Mouse (Mus musculus) spleen, adult 12 weeks (tissue): ENCODE measurements at regions not wholly inside any gene's neighbourhood (a gene's known extent, or its start where the extent isn't known, plus 50 kb on each side); places are given as distances from the start of the nearest gene placed in this dataset.

ENCODE experiments used
- DNase-seq: peaks from one replicate; pipeline ENCODE4 v3.0.0; 2022; ENCODE audit warnings: low spot score

DNA sequence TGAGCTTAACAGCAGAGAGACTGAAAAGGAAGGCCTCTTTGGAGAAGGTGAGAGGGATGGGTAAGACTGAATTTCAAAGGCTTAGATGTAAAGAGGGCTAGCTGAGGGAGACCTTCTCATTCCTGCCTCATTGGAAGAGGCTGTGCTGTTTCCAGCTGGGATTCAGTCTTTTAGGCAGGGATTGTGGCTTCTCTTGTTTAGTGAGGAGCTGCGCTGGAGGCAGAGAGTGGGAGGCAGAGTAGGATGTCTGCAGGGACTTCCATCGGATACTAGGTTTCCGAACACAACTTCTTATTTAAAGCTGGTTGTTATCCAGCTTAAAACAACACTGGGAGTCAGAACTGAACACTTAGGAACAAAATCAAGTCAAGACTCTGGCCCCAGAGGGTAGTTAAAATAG lies 194.8 kb upstream of the Ppargc1a start:
- no peak for DNase-seq

DNA sequence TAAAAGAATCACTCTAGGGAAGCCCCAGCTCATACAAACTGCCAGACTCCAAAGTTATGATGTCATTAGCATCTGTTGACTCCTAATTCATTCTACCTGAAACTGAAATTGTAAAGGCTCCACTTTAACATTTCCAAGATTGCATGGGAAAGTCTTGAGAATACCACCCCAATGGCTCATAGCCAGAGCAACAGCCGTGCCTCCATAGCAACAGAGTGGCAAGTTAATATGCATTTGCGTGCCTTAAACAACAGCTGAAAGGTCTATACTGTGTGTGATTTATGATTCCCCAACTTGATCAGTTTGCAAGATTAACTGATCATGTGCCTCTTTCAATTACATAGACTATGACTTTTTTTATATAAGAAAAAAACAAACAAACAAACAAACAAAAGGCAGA lies 190.8 kb upstream of the Ppargc1a start:
- no peak for DNase-seq

DNA sequence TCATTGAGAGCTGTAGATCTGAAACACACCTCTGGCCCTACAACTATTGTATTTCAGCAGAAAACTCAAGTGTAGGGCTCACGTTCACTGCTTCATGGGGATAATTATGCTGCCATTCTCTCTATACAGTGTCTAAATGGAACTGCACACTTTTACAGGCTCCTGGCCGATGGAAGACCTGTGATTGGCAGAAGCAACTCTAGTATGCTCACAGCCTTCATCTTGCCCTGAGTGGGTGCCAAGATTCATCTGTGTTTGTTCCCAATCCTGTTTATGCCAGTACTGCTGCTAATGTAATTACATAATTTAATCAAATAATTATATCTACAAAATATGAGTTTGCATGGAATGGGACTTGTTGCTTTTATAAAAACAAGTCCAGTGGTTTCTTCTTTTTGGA lies 190.3 kb upstream of the Ppargc1a start:
- DNase-seq: no peak

DNA sequence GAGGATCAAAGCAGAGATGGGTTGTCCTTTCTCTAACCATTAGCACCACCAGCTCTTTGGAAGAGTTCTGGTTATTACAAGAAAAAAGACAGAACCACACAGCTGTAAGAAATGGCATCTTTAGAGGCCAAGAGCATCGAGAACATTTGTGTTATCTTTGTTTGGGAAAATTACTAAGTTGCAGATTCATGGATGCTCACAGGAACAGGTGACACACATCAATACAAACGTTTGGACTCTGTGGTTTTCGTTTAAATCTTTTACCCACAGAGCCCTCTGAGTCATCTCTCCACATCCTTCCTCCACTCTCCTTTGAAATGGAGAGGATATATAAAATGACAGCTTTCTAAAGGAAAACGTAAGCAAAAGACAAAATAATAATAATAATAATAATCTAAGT lies 184.5 kb upstream of the Ppargc1a start:
- DNase-seq: no peak

DNA sequence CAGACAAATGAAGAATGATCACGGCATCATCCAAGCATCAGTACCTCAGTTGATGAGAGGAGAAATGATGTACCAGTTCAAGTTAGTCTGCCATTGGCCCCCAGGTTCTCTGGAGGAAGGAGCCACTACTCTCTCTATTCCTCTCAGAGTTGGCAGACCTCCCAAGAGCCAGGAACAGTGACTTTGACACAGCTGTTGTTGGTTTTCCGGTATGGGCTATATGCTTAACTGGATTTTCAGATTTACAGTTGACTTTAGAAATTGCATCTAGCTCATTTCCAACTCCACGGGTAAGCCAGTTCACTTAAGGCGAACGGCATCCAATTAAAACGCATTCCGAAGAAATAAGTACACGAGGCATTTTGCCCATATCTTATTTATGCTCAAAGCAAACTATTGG lies 182.9 kb upstream of the Ppargc1a start:
- no peak for DNase-seq

DNA sequence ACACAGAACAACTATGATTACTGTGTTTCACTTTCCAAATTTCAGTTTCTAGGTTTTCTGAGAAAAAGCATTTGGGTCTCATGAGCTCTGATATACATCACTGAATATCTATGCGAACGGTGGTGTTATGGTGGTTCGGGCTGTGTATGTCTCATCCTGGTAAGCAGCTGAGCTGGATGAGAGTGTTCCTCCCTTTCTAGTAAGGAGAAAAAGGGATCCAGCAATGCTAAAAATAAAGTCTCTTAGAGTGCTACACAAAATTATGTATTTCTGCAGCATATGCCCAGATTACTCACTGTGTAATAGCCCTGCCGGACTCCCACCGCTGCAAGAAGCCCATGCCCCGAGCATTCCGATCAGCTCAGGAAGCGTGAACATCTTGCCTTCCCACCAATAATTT lies 173.4 kb upstream of the Ppargc1a start:
- no peak for DNase-seq

DNA sequence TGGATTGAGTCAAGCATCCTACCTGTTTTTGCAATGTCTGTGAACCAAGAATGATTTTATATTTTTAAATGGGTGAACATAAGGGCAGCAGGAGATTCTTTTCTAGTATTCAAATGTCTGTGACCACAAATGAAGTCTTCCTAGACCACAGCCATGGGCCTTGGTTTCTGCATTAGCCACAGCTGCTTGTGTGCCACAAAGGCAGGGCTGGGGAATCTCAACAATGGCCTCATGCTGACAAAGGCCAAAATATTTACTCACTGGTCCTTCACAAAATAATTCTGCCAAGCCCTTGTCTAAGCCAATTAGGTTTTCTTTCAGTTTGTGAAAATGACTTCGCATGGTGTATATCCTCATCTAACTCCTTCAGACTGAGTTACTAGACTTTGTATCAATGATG lies 162.7 kb upstream of the Ppargc1a start:
- DNase-seq: no peak

DNA sequence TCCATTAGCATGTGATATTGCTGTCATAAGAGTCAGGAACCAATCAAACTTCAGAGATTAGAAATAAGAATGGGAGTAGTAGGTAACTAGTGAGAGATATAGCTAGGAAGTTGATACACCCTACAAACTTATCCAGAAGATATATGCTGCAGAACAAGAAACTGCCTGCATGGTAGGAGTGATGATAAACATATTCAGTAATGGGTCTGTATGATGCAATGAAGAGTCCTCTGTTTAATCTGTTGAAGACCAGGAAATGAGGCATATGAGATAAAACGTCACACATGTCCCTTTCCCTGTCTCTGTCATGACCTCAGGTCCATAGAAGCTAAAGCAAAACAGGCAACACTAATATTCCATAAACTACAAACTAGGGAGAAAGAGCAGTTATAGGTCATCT lies 162.2 kb upstream of the Ppargc1a start:
- no peak for DNase-seq

DNA sequence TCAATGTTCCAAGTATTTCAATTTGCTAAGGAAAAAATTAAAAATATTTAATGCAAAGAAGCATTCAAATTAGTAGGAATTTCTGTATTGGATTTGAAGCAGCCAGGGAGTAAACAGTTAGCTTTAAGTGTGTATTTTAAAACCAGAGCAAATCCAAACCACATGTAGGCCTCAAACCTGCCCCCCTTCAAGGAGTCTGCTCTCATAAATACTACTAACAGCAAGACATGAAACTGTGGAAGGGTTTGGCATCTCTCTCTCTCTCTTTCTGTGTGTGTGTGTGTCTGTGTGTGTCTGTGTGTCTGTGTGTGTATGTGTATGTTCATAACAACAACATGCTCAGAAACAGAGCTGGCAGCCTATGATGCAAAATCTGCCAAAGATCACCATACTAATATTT lies 159.2 kb upstream of the Ppargc1a start:
- no peak for DNase-seq

DNA sequence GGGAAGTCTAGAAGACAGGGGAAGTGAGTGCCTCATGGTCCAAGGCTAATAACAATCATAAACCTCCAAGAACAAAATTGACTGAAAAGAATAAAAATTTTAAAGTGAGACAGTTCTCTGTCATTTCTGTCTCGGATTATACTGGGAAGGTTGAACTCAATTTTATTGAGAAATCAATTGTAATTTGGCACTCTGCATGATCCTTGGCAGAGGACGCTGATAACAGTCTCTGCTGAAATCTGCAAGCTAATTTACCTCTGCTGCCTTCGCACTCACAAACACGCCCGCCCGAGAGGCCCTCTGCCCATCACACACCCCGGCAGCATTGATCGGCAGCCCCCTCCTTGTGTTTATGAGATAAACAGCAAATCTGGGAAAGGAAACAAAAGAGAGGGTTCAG lies 151.4 kb upstream of the Ppargc1a start:
- no peak for DNase-seq

DNA sequence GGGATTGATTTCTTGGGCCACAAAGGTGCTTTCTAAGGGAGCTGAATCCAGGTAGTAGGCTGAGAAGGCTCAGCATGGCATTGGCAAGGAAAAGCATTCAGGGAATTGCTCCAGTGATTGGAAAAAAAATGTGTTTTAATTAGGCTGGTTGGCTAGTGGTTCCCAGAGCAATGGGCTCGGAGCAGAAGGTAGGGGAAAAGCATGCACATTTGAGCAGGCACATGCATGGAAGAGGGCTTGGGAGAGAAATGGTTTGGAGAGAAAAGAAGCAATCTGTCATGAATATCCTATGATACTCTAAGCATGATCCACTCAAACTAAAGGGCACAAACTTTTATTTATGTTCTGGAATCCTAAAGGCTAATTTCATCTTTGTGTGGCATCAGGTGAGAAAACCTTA lies 150.9 kb upstream of the Ppargc1a start:
- DNase-seq: no peak

DNA sequence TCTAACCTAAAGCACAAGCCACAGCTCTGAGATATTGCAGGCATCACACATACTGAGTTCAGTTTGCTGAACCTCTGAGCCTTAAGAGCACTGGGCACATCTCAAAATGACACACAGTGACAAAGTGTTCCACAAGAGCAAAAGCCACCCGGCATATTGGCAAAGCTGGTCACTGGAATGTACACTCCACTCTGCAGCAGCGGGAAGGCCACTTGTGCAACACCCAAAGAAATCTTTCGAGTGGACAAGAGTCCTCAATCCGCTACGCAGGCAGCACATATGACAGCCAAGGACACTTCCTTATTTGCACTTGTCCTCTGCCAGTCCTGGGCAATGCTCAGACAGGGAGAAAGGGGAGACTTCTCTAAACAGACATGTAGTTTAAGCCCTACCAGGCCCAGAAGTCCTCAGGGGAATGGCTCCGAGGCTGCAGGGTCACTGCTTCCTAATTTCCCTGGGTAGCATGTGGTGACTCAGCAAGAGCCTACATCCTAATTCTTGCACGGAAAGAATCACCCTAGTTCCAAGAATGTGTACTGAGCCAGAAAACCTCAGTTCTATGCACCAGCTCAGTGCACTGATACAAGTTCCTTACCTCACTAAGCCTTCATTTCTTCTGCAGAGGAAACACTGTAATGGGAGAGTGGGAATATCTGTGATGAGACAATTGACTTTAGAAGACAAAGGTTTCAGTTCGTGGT lies 144.5 kb upstream of the Ppargc1a start:
- no peak for DNase-seq

DNA sequence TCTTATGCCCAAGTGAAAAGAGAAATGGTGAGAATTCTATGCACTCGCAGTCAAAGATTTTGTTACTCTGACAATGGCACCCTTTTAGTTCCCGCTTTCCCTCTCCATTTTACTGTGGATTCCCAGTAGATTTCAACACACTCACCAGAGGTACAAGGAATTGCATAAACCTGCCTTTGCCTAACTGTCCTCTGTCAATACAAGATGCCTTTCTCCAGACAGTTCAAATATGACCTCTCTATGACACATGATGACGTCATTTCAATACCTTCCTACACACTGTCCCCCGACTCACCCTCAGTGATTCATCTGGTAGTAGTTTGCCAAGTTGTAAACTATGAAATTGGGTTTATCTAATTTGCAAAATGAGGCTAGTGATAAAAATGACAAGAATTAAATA lies 143.1 kb upstream of the Ppargc1a start:
- DNase-seq: no peak

DNA sequence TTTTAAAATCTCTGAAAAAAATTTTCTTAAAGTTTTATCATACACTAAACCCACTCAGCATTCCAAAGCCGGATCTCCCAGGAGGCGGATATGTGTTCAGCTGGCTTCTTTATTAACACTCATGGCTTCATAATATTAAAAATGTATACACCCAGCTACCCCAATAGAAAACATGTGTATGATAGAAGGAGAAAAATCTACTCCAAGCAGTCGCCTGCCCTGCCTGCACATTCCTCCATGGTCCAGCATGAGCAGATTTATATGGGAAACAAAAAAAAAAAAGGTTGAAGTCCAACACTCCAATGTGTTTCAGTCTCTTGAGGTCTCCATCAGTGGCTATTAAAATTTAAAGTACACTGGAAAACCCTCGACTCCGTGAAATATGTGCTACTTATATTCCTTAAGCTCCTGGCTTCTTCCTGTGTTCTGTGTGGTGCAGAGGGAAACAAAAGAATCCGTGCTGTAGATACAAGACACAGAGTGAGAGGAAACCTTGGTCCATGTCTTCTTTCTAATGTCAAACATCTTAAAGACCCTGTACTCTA lies 142.0 kb upstream of the Ppargc1a start:
- no peak for DNase-seq

DNA sequence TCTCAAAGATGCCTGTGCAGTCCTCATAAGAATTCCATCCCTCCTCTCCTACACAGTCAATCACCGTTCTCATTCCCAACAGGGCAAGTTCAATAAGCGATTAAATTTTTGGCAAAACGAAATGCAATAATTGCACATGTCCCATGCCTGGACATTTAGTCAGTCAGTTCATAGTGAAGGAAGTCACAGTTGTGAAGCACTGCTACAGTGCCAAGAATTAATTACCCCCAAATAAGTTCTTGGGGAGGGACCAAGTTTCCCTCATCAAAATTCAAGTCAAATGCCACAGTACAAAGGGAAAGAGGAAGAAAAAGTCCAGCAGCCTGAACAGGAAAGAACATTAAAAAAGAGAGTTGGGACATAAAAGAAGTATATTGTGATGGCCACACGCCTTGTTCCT lies 112.4 kb upstream of the Ppargc1a start:
- DNase-seq: no peak

DNA sequence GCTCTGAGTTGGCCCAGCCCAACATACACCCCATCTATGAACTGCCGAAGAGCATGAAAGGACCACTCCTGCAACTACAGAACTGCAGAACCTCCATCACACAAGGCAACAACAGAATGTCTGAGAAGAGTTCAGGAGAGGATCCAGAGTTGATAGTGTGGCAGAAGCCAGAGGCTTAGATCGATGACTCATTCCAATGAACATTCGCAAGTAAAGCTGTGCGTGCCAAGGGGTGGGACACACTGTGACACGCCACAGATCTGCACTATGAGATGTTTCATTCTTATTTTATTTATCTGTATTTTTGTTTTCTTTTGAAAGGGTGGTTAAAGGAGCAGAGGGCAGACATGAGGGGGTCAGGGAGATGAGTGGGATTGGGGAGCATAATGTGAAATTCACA lies 103.7 kb upstream of the Ppargc1a start:
- DNase-seq: no peak

DNA sequence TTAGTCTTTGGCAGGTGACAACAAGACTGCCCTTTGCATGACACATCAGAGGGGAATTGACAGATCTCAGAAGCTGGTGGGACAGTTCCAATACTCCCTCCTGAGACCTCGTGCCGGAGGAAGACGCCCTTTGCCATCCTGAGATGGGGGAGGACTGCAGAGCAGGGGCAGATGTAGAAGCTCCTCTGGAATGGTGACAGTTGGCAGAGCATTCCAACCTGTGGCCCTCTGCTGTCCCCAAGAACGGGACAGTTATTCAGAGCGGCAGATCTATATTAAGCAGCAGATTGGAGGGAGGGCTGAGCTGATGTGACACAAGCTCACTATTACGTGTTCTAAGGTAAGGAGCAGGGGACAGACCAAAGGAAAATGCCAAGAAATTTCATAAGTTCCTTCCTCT lies 97.7 kb upstream of the Ppargc1a start:
- DNase-seq: no peak

DNA sequence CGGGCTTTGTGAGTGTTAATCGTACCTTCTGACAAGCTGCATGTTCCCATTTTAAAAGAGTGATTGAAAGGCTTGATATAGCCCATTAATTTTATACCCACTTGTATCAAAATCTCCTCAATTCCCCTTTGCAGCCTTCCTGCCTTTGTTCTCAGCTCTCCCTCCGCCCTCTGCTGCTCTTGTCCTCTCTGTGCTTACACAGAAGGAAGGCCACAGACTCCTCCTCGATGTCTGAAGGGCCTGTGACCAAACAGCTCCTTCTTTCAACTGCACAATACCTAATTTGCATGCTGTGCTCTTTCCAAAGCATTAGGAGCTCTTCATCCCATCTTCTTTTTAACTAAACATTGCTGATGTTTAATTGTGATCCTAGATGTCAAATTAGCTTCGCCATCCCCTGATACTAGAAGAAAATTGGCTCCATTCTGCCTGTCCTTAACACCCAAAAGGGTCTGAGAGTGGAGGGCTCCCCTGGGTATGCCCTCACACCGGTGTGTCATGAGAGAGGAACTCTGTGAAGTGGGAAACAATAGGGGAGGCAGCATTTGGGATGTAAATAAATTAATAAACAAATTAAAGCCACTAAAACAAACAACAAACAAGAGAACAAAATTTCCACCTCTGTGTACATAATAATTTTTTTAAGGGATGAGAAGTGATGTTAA lies 90.8 kb upstream of the Ppargc1a start:
- DNase-seq: no peak

DNA sequence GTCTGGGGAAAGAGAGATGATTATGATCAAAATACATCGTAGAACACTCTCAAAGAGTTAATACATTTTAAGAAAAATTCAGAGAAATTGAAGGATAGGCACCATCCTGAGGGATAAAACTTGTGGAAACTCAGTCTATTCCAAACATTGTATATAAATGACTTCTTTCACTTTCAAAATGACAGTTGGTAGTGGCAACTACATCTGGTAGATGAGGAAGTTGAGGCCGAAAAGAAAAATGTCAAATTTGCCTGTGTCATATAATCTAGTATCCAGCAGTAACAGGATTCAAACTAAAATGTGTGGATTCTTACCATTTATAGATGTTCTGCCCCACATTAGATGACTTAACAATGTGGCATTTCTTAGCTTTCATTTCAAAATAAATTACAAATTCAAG lies 86.0 kb upstream of the Ppargc1a start:
- DNase-seq: no peak

DNA sequence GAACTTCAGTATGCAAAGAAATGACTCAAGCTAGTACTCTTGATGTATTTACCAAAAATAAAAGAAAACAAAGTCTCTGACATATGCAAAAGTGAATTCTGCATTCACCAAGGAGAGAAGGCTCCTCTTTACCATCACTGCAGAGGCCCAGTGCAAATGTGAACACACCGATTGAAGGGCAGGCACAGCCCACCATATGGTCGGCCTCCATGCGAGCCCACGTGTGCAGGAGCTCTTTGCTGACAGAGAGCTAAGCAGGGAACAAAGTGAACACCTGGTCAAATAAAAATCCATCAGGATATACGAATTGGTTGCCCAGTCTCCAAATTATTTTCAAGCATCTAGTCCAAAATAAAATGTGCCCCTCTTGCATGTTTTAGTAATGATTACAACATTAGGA lies 56.9 kb upstream of the Ppargc1a start:
- DNase-seq: no peak
